Mouse (Mus musculus) midbrain, embryonic 15.5 days (tissue): Measurements from ENCODE around the gene Coq10a. TPM values are rescaled to one million over a fixed set of nuclear protein-coding genes. Genes with fewer than 3 reads are reported as not detected.
A peak's percentile ranks its signal among the peaks of the same experiment; 100 is the strongest.
"Not testable (repeated sequence)": the region's sequence is repeated elsewhere in the genome, so short reads cannot be mapped to it uniquely, and the experiment has no call there.

Source experiments
- ATAC-seq: fragments of 200-750 bp; cut with Nextera tagmentation; replicated peaks from 2 replicates; pipeline ENCODE4 v1.8.0; 2017; ENCODE audit warnings: moderate TSS enrichment
- H3K27ac ChIP-seq: fragments of 300-500 bp; sonication (generic); 2 replicates; pipeline ENCODE4 v1.5.1; 2015; ENCODE audit warnings: mild to moderate bottlenecking, inconsistent platforms
- H3K27me3 ChIP-seq: fragments of 300-500 bp; sonication (generic); replicated peaks from 2 replicates; pipeline ENCODE4 v1.6.1; 2015; ENCODE audit warnings: inconsistent platforms
- H3K36me3 ChIP-seq: fragments of 300-500 bp; sonication (generic); replicated peaks from 2 replicates; pipeline ENCODE4 v1.6.1; 2015; ENCODE audit warnings: inconsistent platforms
- H3K4me1 ChIP-seq: fragments of 300-500 bp; sonication (generic); 2 replicates; pipeline ENCODE4 v1.6.1; 2015; ENCODE audit warnings: inconsistent platforms
- H3K4me2 ChIP-seq: fragments of 300-500 bp; sonication (generic); 2 replicates; pipeline ENCODE4 v1.6.1; 2015; ENCODE audit warnings: inconsistent platforms, mild to moderate bottlenecking, moderate library complexity
- H3K4me3 ChIP-seq: fragments of 300-500 bp; sonication (generic); 2 replicates; pipeline ENCODE4 v1.5.1; 2015; ENCODE audit warnings: mild to moderate bottlenecking, inconsistent platforms
- H3K9ac ChIP-seq: fragments of 300-500 bp; sonication (generic); 2 replicates; pipeline ENCODE4 v1.6.1; 2015; ENCODE audit warnings: mild to moderate bottlenecking, inconsistent platforms
- H3K9me3 ChIP-seq: fragments of 300-500 bp; sonication (generic); 2 replicates; pipeline ENCODE4 v1.6.1; 2016; ENCODE audit warnings: inconsistent platforms
- WGBS: fragments of 180-500 bp; shearing (Covaris S2); methylation state at CpG from one replicate; pipeline ENCODE4 v1.1.7; 2015; ENCODE audit warnings: mixed read lengths; 5-methylcytosine and 5-hydroxymethylcytosine counted together
- polyA plus RNA-seq: library from polyadenylated mRNA; unstranded; fragments of >200 nt; fragmentation: Nextera tagmentation; extraction: Ambion mirVana; gene quantifications from 2 replicates; pipeline ENCODE4 v1.2.1, GENCODE M21; 2015

Gene Coq10a
- polyA plus RNA-seq, 1 experiment from 2014 or later: 44.2 TPM

- ATAC-seq: peak; percentile 98
- WGBS: under 1% methylated on average over 61 of the region's 61 CpGs
Measured at GRCm38 (mm10) chr10:128337306-128338181, 31.3 kb downstream of the Coq10a start, which contains the start of gene Cs. Cs (plus strand) TSS chr10:128337734.

GRCm38 (mm10) chr10:128336597-128336996, 32.2 kb downstream of the Coq10a start:
- ATAC-seq: no peak
- Histone ChIP-seq H3K4me3 (no peak overlapping the region), H3K4me2 (peak overlapping the region; percentile 76), H3K27ac (peak overlapping the region; percentile 73; the same call in 1 of the 2 replicates), H3K4me1 (peaks cover 30% of the 10 kb centered on the region), H3K9ac (no peak overlapping the region), H3K27me3 (no peaks in the 10 kb centered on the region), H3K9me3 (no peaks in the 10 kb centered on the region), H3K36me3 (no peaks in the 10 kb centered on the region)
- 85% methylated on average over 3 of the region's 3 CpGs for WGBS

More at GRCm38 (mm10) chr10:128337306-128338181, 31.3 kb downstream of the Coq10a start, which contains the start of gene Cs:
- Histone ChIP-seq H3K9me3 (no peaks in the 10 kb centered on the region), H3K9ac (peak within 1 kb of the TSS; percentile 99), H3K4me2 (peak within 1 kb of the TSS; percentile 90), H3K27ac (peak within 1 kb of the TSS; percentile 91), H3K36me3 (no peaks in the 10 kb centered on the region), H3K4me1 (peaks cover 30% of the 10 kb centered on the region), H3K27me3 (no peaks in the 10 kb centered on the region), H3K4me3 (peak within 1 kb of the TSS; percentile 95)

- H3K36me3 ChIP-seq: no peaks in the 10 kb centered on the region
- no peak overlapping the region for H3K4me3 ChIP-seq
- H3K9ac ChIP-seq: no peak overlapping the region
- no peaks in the 10 kb centered on the region for H3K27me3 ChIP-seq
- 94% methylated on average over 3 of the region's 3 CpGs for WGBS
- H3K4me2 ChIP-seq: no peak overlapping the region
- peaks cover 30% of the 10 kb centered on the region for H3K4me1 ChIP-seq
- H3K9me3 ChIP-seq: no peaks in the 10 kb centered on the region
- no peak overlapping the region for H3K27ac ChIP-seq
- ATAC-seq: no peak
Measured at GRCm38 (mm10) chr10:128336195-128336594, 32.6 kb downstream of the Coq10a start.

GRCm38 (mm10) chr10:128335582-128335981, 33.2 kb downstream of the Coq10a start:
- no peak overlapping the region for H3K4me2 ChIP-seq
- no peaks in the 10 kb centered on the region for H3K9me3 ChIP-seq
- under 1% methylated on average over 4 of the region's 4 CpGs for WGBS
- H3K9ac ChIP-seq: no peak overlapping the region
- no peaks in the 10 kb centered on the region for H3K27me3 ChIP-seq
- H3K27ac ChIP-seq: no peak overlapping the region
- H3K36me3 ChIP-seq: no peaks in the 10 kb centered on the region
- peaks cover 30% of the 10 kb centered on the region for H3K4me1 ChIP-seq
- ATAC-seq: no peak
- H3K4me3 ChIP-seq: no peak overlapping the region

GRCm38 (mm10) chr10:128332358-128333249, 36.2 kb downstream of the Coq10a start:
- not testable (repeated sequence) for H3K4me2 ChIP-seq, H3K4me1 ChIP-seq, H3K9me3 ChIP-seq, H3K9ac ChIP-seq, H3K27me3 ChIP-seq, ATAC-seq, H3K27ac ChIP-seq, H3K36me3 ChIP-seq, H3K4me3 ChIP-seq
- WGBS: 82% methylated on average over 6 of the region's 6 CpGs

GRCm38 (mm10) chr10:128327610-128328009, 41.2 kb downstream of the Coq10a start:
- H3K9me3 ChIP-seq: no peaks in the 10 kb centered on the region
- no peak overlapping the region for H3K27ac ChIP-seq
- WGBS: 86% methylated on average over 10 of the region's 10 CpGs
- H3K9ac ChIP-seq: no peak overlapping the region
- no peak overlapping the region for H3K4me2 ChIP-seq
- H3K27me3 ChIP-seq: no peaks in the 10 kb centered on the region
- peaks cover 16% of the 10 kb centered on the region for H3K36me3 ChIP-seq
- no peak for ATAC-seq
- peaks cover 15% of the 10 kb centered on the region for H3K4me1 ChIP-seq
- no peak overlapping the region for H3K4me3 ChIP-seq

GRCm38 (mm10) chr10:128326825-128327224, 42.0 kb downstream of the Coq10a start:
- Histone ChIP-seq H3K9me3 (no peaks in the 10 kb centered on the region), H3K4me2 (no peak overlapping the region), H3K4me1 (peaks cover 15% of the 10 kb centered on the region), H3K9ac (no peak overlapping the region), H3K4me3 (no peak overlapping the region), H3K36me3 (peaks cover 16% of the 10 kb centered on the region), H3K27ac (no peak overlapping the region), H3K27me3 (no peaks in the 10 kb centered on the region)
- WGBS: 95% methylated on average over 8 of the region's 8 CpGs
- ATAC-seq: no peak

- 84% methylated on average over 8 of the region's 8 CpGs for WGBS
- ATAC-seq: no peak
- H3K4me3 ChIP-seq: peak overlapping the region; percentile 79
- H3K9ac ChIP-seq: peak overlapping the region; percentile 95
- H3K4me1 ChIP-seq: peaks cover 19% of the 10 kb centered on the region
- peak overlapping the region; percentile 64 for H3K4me2 ChIP-seq
- H3K9me3 ChIP-seq: no peaks in the 10 kb centered on the region
- H3K36me3 ChIP-seq: peaks cover 22% of the 10 kb centered on the region
- H3K27ac ChIP-seq: no peak overlapping the region
- H3K27me3 ChIP-seq: no peaks in the 10 kb centered on the region
Measured at GRCm38 (mm10) chr10:128323516-128323915, 45.3 kb downstream of the Coq10a start.

GRCm38 (mm10) chr10:128322141-128323108, 46.4 kb downstream of the Coq10a start, which contains the start of gene Cnpy2:
Cnpy2 (plus strand) TSS chr10:128322459.
- WGBS: under 1% methylated on average over 40 of the region's 40 CpGs
- peaks cover 22% of the 10 kb centered on the region for H3K36me3 ChIP-seq
- ATAC-seq: peak; percentile 97

GRCm38 (mm10) chr10:128321641-128322040, 47.2 kb downstream of the Coq10a start:
- H3K4me2 ChIP-seq: peak overlapping the region; percentile 64
- no peaks in the 10 kb centered on the region for H3K9me3 ChIP-seq
- H3K27ac ChIP-seq: peak overlapping the region; percentile 97
- no peak for ATAC-seq
- H3K4me3 ChIP-seq: peak overlapping the region; percentile 79
- H3K36me3 ChIP-seq: peaks cover 15% of the 10 kb centered on the region
- WGBS: 61% methylated on average over 12 of the region's 12 CpGs
- peaks cover 19% of the 10 kb centered on the region for H3K4me1 ChIP-seq
- no peaks in the 10 kb centered on the region for H3K27me3 ChIP-seq
- no peak overlapping the region for H3K9ac ChIP-seq

More at GRCm38 (mm10) chr10:128322141-128323108, 46.4 kb downstream of the Coq10a start, which contains the start of gene Cnpy2:
- Histone ChIP-seq H3K9me3 (no peaks in the 10 kb centered on the region), H3K4me3 (peak within 1 kb of the TSS; percentile 79), H3K9ac (peak within 1 kb of the TSS; percentile 95), H3K27me3 (no peaks in the 10 kb centered on the region), H3K4me2 (peak within 1 kb of the TSS; percentile 64), H3K27ac (peak within 1 kb of the TSS; percentile 97), H3K4me1 (peaks cover 19% of the 10 kb centered on the region)

- no peak overlapping the region for H3K27ac ChIP-seq
- no peaks in the 10 kb centered on the region for H3K9me3 ChIP-seq
- H3K9ac ChIP-seq: no peak overlapping the region
- whole genome bisulfite sequencing: 95% methylated on average over 8 of the region's 8 CpGs
- no peak overlapping the region for H3K4me3 ChIP-seq
- no peaks in the 10 kb centered on the region for H3K4me1 ChIP-seq
- H3K36me3 ChIP-seq: peaks cover 39% of the 10 kb centered on the region
- no peak for ATAC-seq
- H3K4me2 ChIP-seq: no peak overlapping the region
- H3K27me3 ChIP-seq: no peaks in the 10 kb centered on the region
Measured at GRCm38 (mm10) chr10:128315578-128315977, 53.2 kb downstream of the Coq10a start.
